Mouse (Mus musculus) CD4-positive helper T cell, adult 2 months (primary cell): Measurements from ENCODE around the gene Mbnl1.

Experiments used
- DNase-seq: peaks from one replicate; pipeline ENCODE4 v3.0.0-alpha.2; 2012; ENCODE audit warnings: low read depth, missing footprints, low spot score

The Mbnl1 gene

GRCm38 (mm10) chr3:60489509-60489908 is 16.9 kb downstream of the Mbnl1 start:
- no peak for DNase-seq

DNA sequence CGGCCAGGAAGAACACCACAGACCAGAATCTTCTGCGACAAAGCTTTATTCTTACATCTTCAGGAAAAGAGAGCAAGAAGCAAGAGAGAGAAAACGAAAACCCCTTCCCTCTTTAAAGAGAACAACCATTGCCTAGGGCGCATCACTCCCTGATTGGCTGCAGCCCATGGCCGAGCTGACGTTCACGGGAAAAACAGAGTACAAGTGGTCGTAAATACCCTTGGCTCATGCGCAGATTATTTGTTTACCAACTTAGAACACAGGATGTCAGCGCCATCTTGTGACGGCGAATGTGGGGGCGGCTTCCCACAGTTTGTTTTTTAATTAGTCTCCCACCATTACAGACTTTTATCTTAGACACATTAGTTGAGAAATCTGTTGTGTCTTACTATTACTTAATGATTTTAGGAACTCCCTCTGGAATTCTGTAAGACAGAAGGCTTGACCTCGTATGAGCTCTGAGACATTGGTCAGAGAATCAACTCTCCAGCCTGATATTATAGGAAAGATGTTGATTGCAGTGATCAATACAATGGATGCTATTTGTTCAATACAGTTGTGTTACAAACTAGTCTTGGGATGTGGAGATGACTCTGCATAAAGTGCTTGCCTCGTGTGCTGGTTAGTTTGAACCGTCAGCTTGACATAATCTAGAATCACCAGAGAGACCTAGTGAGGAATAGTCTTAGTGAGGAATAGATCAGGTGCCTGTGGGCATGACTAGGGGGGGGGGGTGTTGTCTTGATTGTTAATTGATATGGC is 22.3 kb downstream of the Mbnl1 start:
- peak; percentile 53 for DNase-seq

- DNase-seq = peak; percentile 74
Measured at GRCm38 (mm10) chr3:60496197-60496596, 23.6 kb downstream of the Mbnl1 start.

DNA sequence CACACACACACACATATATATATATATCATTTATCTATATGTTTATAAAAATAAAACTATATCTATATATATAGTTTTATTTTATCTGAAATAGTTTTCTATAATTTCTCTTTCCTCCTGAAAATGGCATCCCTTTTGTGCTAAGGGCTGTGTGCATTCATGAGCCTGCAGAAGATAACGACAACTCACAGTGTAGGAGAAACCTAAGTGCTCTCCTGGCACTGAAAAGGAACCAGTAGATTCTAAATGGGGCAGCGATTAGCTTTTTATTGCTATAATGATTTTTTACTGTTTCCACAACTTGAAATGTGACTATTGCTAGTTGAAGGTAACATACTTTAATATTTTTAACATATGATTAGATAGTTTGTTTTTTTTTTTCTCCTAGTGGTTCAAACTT is 25.5 kb downstream of the Mbnl1 start:
- DNase-seq = no peak

DNA sequence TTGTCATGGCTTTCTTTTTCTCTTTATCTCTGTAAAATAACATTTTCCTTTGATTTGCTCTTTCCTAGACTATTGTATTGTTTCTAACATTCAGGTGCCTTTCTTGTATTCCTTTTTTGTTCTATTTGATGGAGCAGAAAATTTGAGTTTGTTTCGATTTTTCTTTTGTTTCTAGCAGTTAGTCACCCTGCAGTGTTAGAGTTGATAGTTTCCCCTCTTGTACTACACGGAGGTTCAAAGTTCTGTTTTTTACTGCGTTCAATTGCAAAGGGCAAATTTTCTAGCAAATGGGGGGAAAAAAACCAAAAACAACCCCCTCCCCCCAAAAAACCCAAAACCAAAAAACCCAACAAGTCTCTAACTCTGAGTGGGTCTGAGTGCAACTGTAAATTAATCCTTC is 26.0 kb downstream of the Mbnl1 start:
- DNase-seq = peak; percentile 41

GRCm38 (mm10) chr3:60499157-60499578 is 26.5 kb downstream of the Mbnl1 start:
- DNase-seq = peak; percentile 44

- DNase-seq = peak; percentile 12
Measured at GRCm38 (mm10) chr3:60499718-60500450, 27.3 kb downstream of the Mbnl1 start.

- peak; percentile 90 for DNase-seq
Measured at GRCm38 (mm10) chr3:60500571-60501527, 28.2 kb downstream of the Mbnl1 start.

DNA sequence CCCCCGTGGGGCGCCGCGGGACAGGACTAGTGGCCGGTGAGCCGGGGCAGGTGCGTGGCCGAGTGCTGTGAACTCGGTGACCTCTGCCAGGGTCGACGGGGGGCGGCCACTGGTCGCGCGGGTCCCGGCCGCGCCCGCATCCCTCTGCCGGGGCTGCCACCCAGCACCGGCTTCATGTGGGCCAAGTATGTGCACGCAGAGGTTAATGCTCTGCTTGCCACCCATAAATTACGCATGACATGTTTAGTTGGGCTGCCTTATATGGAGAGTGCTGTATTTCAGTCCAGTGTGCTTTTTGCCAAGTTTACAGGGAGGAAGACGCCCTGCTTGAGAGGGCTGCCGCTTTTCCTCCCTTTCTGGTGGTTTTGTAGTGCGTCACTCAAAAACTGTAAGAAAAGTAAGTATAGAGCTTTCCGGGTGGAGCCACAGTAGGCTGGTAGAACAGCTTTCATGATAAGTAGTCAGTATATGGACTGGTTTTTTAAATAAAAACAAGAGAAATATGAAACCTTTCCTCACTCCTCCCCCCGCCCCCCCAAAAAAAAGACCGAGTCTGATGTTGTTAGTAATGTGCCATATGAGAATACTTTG is 29.0 kb downstream of the Mbnl1 start:
- peak; percentile 90 for DNase-seq

GRCm38 (mm10) chr3:60502155-60502987 is 29.7 kb downstream of the Mbnl1 start:
- DNase-seq = peak; percentile 46

- DNase-seq = peak; percentile 42
Measured at GRCm38 (mm10) chr3:60503196-60503595, 30.6 kb downstream of the Mbnl1 start.

- DNase-seq = peak; percentile 10
Measured at GRCm38 (mm10) chr3:60504775-60505430, 32.3 kb downstream of the Mbnl1 start.

DNA sequence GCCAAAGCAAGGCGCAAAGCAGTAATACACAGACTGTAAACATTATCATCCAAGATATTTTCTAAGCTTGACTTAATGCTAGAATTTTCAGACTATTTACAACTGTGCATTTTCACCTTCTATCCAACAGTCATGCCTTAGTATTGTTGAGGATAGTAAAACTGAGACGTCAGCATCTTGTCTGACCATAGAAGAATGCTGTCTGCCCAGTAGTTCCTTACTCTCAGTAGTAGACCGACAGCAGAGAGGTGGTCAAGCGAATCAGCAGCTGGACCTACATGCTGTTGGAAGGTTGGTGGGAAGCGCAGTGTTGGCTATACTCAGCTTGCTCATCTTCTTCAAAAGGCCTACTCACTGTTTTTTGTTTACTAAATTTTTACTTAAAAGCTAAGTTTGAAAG is 34.2 kb downstream of the Mbnl1 start:
- no peak for DNase-seq

- no peak for DNase-seq
Measured at GRCm38 (mm10) chr3:60507496-60507895, 34.9 kb downstream of the Mbnl1 start.

GRCm38 (mm10) chr3:60507979-60508378 is 35.3 kb downstream of the Mbnl1 start:
- no peak for DNase-seq

GRCm38 (mm10) chr3:60511197-60511596 is 38.6 kb downstream of the Mbnl1 start:
- no peak for DNase-seq

DNA sequence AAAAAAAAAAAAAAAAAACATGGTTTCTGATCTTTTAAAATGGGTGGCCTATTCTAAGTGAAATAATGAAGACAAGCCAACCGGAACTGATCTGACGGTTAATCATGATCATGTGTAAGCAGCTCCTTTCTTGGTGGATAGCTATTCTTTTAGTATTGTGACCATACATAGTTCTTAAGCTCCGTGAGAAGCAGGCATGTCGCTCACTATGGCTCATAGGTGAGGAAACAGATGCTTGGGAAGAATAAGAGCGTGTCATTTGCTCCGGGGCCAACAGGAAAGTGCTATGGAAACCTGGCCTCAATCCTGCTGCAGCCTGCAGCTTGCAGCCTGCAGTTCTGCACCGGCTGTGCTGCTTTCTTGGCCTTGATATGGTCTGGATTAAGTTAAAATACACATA is 40.7 kb downstream of the Mbnl1 start:
- DNase-seq = peak; percentile 39

GRCm38 (mm10) chr3:60513746-60514145 is 41.1 kb downstream of the Mbnl1 start:
- DNase-seq = no peak

- DNase-seq = no peak
Measured at GRCm38 (mm10) chr3:60515430-60515829, 42.8 kb downstream of the Mbnl1 start.
